Mouse (Mus musculus) olfactory bulb, adult 2 months (tissue): ENCODE data around the gene Acot3.

ENCODE experiments used
- CTCF ChIP-seq: fragments of 200-500 bp; IDR thresholded peaks from 2 replicates; pipeline ENCODE4 v1.5.1; 2012; ENCODE audit warnings: low read depth, mild to moderate bottlenecking, low read length, moderate library complexity; ENCODE audit not compliant: insufficient read depth
- POLR2A ChIP-seq: fragments of 200-500 bp; IDR thresholded peaks from 2 replicates; pipeline ENCODE4 v1.6.1; 2012; ENCODE audit warnings: mild to moderate bottlenecking, low read depth, low read length, moderate library complexity; ENCODE audit not compliant: insufficient read depth

DNA sequence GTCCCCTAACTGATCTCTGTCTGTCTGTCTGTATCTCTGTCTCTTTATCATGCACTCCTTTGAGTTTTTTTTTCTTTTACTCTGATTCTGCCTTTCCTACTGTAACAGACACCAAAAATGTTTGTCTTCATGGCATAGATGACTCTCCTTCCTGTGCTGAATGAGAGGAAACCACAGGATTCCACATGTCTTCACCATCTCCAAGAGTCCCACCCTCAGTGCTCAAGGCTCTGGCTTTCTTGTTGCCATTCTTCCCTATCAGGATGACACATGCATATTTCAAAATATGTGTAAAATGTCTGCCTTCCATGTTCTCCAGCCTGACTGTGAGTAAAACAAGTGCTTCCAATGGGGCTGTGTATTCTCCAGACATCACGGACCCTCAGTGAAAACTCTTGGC is 5.0 kb upstream of the Acot3 start:
- TF ChIP-seq CTCF, result no peak
- TF ChIP-seq POLR2A, result no peak
